Mouse (Mus musculus) forebrain, embryonic 16.5 days (tissue): ENCODE measurements around the gene Prpf8. TPM values are rescaled to one million over a fixed set of nuclear protein-coding genes. Genes with fewer than 3 reads are reported as not detected.

Experiments used
- ATAC-seq: fragments of 200-750 bp; cut with Nextera tagmentation; 2 replicates; pipeline ENCODE4 v1.8.0; 2017; ENCODE audit warnings: mild to moderate bottlenecking, moderate library complexity
- H3K27ac ChIP-seq: fragments of 300-500 bp; sonication (generic); 2 replicates; pipeline ENCODE4 v1.5.1; 2014; ENCODE audit warnings: low read length, control low read depth
- H3K27me3 ChIP-seq: fragments of 300-500 bp; sonication (generic); replicated peaks from 2 replicates; pipeline ENCODE4 v1.6.1; 2014; ENCODE audit warnings: low read length; ENCODE audit not compliant: control insufficient read depth, insufficient read depth
- H3K36me3 ChIP-seq: fragments of 300-500 bp; sonication (generic); 2 replicates; pipeline ENCODE4 v1.6.1; 2014; ENCODE audit not compliant: control insufficient read depth, insufficient read depth
- H3K4me1 ChIP-seq: fragments of 300-500 bp; sonication (generic); replicated peaks from 2 replicates; pipeline ENCODE4 v1.6.1; 2014; ENCODE audit warnings: low read length; ENCODE audit not compliant: control insufficient read depth, insufficient read depth
- H3K4me2 ChIP-seq: fragments of 300-500 bp; sonication (generic); 2 replicates; pipeline ENCODE4 v1.6.1; 2014; ENCODE audit warnings: mild to moderate bottlenecking, low read length, control low read depth
- H3K4me3 ChIP-seq: fragments of 300-500 bp; sonication (generic); replicated peaks from 2 replicates; pipeline ENCODE4 v1.5.1; 2014; ENCODE audit warnings: mild to moderate bottlenecking, low read length, control low read depth
- H3K9ac ChIP-seq: fragments of 300-500 bp; sonication (generic); replicated peaks from 2 replicates; pipeline ENCODE4 v1.6.1; 2014; ENCODE audit warnings: low read depth, low read length, control low read depth
- H3K9me3 ChIP-seq: fragments of 300-500 bp; sonication (generic); 2 replicates; pipeline ENCODE4 v1.6.1; 2016; ENCODE audit warnings: low read length; ENCODE audit not compliant: control insufficient read depth
- WGBS: fragments of 180-500 bp; shearing (Covaris S2); extraction: QIAGEN DNeasy Blood & Tissue Kit; methylation state at CpG from one replicate; pipeline ENCODE4 v1.1.7; 2014; 5-methylcytosine and 5-hydroxymethylcytosine counted together
- polyA plus RNA-seq: library from polyadenylated mRNA; unstranded; fragments of >200 nt; fragmentation: Nextera tagmentation; extraction: Ambion mirVana; gene quantifications from 2 replicates; pipeline ENCODE4 v1.2.1, GENCODE M21; 2015

Gene Prpf8
- polyA plus RNA-seq, 1 experiment from 2014 or later: 54.8 TPM

- Histone ChIP-seq H3K4me3 (no peak overlapping the region), H3K9me3 (no peaks in the 10 kb centered on the region), H3K4me1 (peaks cover 36% of the 10 kb centered on the region), H3K9ac (no peak overlapping the region), H3K27me3 (no peaks in the 10 kb centered on the region), H3K27ac (no peak overlapping the region), H3K36me3 (no peaks in the 10 kb centered on the region), H3K4me2 (peak overlapping the region; percentile 35)
- no peak for ATAC-seq
- WGBS: 40% methylated on average over 4 of the region's 4 CpGs
Observed at GRCm38 (mm10) chr11:75534286-75535033, 47.8 kb downstream of the Prpf8 start.

GRCm38 (mm10) chr11:75535106-75535795 is 48.6 kb downstream of the Prpf8 start:
- Histone ChIP-seq H3K9ac (no peak overlapping the region), H3K27ac (no peak overlapping the region), H3K4me3 (no peak overlapping the region), H3K4me1 (peaks cover 36% of the 10 kb centered on the region), H3K36me3 (no peaks in the 10 kb centered on the region), H3K4me2 (peak overlapping the region; percentile 18; the same call in 1 of the 2 replicates), H3K27me3 (no peaks in the 10 kb centered on the region), H3K9me3 (no peaks in the 10 kb centered on the region)
- no peak for ATAC-seq
- 60% methylated on average over 13 of the region's 13 CpGs for WGBS

GRCm38 (mm10) chr11:75536255-75537024 is 49.8 kb downstream of the Prpf8 start:
- Histone ChIP-seq H3K4me3 (no peak overlapping the region), H3K4me1 (peaks cover 44% of the 10 kb centered on the region), H3K36me3 (no peaks in the 10 kb centered on the region), H3K27me3 (no peaks in the 10 kb centered on the region), H3K9ac (no peak overlapping the region), H3K9me3 (no peaks in the 10 kb centered on the region), H3K4me2 (no peak overlapping the region), H3K27ac (no peak overlapping the region)
- WGBS: 87% methylated on average over 12 of the region's 12 CpGs
- no peak for ATAC-seq

DNA sequence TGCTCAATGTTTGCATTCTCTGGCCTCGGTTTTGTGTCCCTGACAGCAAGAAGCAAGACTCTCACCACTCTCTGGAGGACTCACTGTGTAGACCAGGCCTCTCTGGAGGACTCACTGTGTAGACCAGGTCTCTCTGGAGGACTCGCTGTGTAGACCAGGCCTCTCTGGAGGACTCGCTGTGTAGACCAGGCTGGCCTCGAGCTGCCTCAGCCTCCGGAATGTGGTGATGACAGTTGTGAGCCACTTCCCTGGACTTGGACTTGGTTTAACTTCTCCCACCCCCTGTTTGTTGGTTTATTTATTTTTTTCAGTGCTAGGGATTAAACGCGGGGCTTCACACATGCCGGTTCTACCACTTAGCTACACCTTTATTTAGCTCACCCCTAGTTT is 50.4 kb downstream of the Prpf8 start:
- Histone ChIP-seq H3K4me1 (peaks cover 44% of the 10 kb centered on the region), H3K36me3 (no peaks in the 10 kb centered on the region), H3K27me3 (no peaks in the 10 kb centered on the region), H3K27ac (no peak overlapping the region), H3K9ac (no peak overlapping the region), H3K4me3 (no peak overlapping the region), H3K9me3 (no peaks in the 10 kb centered on the region), H3K4me2 (no peak overlapping the region)
- 88% methylated on average over 8 of the region's 8 CpGs for WGBS
- ATAC-seq: no peak

DNA sequence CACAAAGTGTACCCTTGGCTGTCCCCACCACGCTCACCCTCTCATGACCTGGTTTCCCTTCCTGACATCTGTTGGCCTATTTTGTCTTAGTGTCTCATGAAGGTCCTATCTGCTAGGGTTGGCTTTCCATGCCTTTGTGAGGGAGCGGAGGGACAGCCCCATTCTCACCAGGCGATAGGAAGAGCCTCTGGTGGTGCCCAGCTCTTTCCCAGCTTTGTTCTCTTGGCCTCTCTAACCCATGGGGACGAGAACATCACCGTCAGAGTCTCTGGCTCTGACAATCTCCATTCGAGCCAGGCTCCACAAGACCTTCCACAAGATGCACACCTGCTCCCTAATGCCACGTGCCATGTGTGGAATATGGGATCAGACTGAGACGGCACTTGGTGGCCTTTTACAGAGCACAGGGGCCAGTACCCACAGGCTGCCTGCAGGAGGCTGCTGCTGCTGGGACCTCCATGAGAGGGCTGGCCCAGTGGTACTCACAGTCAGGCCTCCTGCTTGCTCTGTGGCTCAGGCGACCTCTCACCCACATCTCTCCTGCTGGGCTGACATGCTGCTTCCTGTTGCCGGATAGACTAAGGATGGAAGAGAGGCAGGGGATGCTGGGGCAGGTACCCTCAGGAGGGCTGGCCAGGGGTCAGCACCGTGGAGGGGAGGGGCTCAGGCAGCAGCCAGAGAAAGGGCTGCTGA is 51.0 kb downstream of the Prpf8 start:
- H3K27ac ChIP-seq: no peak overlapping the region
- ATAC-seq: no peak

GRCm38 (mm10) chr11:75538184-75538969 is 51.8 kb downstream of the Prpf8 start:
- Histone ChIP-seq H3K4me3 (no peak overlapping the region), H3K27me3 (no peaks in the 10 kb centered on the region), H3K9me3 (no peaks in the 10 kb centered on the region), H3K27ac (no peak overlapping the region), H3K36me3 (no peaks in the 10 kb centered on the region), H3K4me1 (peaks cover 35% of the 10 kb centered on the region), H3K9ac (no peak overlapping the region), H3K4me2 (no peak overlapping the region)
- WGBS: 58% methylated on average over 9 of the region's 9 CpGs
- ATAC-seq: no peak

More for the DNA sequence above, 51.0 kb downstream of the Prpf8 start:
- Histone ChIP-seq H3K4me1 (peaks cover 42% of the 10 kb centered on the region), H3K36me3 (no peaks in the 10 kb centered on the region), H3K4me2 (no peak overlapping the region), H3K4me3 (no peak overlapping the region), H3K9ac (0 out of 2 replicates have a peak overlapping the region, but pooled peaks have one; percentile 3), H3K9me3 (no peaks in the 10 kb centered on the region), H3K27me3 (no peaks in the 10 kb centered on the region)
- WGBS: 51% methylated on average over 11 of the region's 11 CpGs

- no peaks in the 10 kb centered on the region for H3K9me3 ChIP-seq
- no peak for ATAC-seq
- H3K27me3 ChIP-seq: no peaks in the 10 kb centered on the region
- no peaks in the 10 kb centered on the region for H3K36me3 ChIP-seq
- no peak overlapping the region for H3K4me2 ChIP-seq
- no peak overlapping the region for H3K4me3 ChIP-seq
- H3K9ac ChIP-seq: no peak overlapping the region
- peaks cover 33% of the 10 kb centered on the region for H3K4me1 ChIP-seq
- no peak overlapping the region for H3K27ac ChIP-seq
- WGBS: 77% methylated on average over 13 of the region's 13 CpGs
Observed at GRCm38 (mm10) chr11:75538970-75539299, 52.3 kb downstream of the Prpf8 start.

- 77% methylated on average over 8 of the region's 8 CpGs for WGBS
- Histone ChIP-seq H3K9me3 (no peaks in the 10 kb centered on the region), H3K27ac (no peak overlapping the region), H3K4me1 (peaks cover 24% of the 10 kb centered on the region), H3K4me2 (no peak overlapping the region), H3K4me3 (no peak overlapping the region), H3K36me3 (no peaks in the 10 kb centered on the region; the same call in 1 of the 2 replicates), H3K27me3 (no peaks in the 10 kb centered on the region), H3K9ac (no peak overlapping the region)
- ATAC-seq: no peak
Observed at GRCm38 (mm10) chr11:75540209-75540608, 53.6 kb downstream of the Prpf8 start.
